Mouse (Mus musculus): ENCODE measurements around the gene Gp1ba.

- TF ChIP-seq CTCF (IDR thresholded peaks at IDR 0.05; ENCODE audit: low read depth) (no peak), EP300 (IDR thresholded peaks at IDR 0.05; ENCODE audit: low read depth) (no peak)
Observed at GRCm38 (mm10) chr11:70663957-70664356, 25.0 kb downstream of the Gp1ba start.

Data from liver, embryonic 14.5 days (tissue).